Mouse (Mus musculus) liver, postnatal 0 days (tissue): Measurements from ENCODE around the gene Pde7b.

Source experiments
- CTCF ChIP-seq: sonication (generic); IDR thresholded peaks from 2 replicates; pipeline ENCODE4 v1.5.1; 2016; ENCODE audit warnings: antibody characterized with exemption, low read depth
- EP300 ChIP-seq: IDR thresholded peaks from 2 replicates; pipeline ENCODE4 v1.6.1; 2016; ENCODE audit warnings: antibody characterized with exemption, low read depth, mild to moderate bottlenecking

DNA sequence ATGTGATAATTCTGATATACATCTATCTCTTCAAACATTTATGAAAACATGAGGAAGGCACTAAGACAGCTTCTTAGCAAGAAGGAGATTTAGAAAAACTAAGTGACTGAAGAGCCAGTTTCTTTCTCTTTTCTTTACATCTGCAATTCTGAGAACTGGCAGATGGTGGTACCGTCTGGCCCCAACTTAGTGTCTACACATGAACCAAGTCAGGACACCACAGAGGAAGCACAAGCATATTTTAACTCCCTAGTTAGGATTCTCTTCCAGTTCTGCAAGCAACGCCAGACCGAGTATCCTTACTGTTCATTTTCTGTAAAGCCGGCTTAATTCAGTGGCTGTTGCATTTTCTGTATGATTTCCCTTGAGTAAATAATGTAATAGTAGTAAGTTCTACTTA, 138.9 kb downstream of the Pde7b start:
- TF ChIP-seq CTCF = no peak
- TF ChIP-seq EP300 = no peak
